Mouse (Mus musculus): ENCODE results near the gene Acer3.

DNA sequence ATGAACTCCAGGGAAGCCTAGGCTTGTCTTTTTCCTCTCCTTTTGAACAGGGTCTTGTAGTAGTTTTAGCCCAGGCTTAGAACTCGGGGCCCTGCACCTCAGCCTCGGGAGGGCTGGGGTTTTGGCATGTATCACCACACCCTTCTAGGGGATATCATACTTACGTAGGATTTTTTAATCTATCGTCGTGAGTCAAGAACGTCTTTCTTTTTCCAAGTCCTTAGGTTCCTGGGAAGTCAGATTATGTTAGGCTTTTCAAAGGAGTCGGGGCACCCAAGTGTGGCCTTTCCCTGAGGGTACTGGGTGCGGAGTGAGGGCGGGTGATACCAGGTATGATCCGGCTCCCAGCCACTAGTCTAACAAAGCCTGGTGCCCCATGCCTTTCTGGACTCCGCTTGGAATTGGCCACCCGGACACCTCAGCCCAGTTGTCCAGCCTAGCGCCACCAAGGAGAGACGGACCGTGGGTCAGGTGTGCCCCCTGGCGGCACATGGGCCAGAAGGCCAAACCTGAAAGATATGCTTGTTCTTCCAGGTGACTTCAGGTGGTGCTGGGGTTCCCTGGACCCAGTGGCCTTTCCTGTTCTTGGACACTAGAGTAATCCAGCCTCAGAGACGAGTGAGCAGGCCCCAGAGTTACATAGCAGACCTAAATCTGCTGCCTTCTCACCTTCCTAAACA is 129.3 kb downstream of the Acer3 start:
- peak; percentile 29; the same call in 1 of the 2 replicates for TF ChIP-seq CTCF (IDR thresholded peaks at IDR 0.05; ENCODE audit: control insufficient read depth, insufficient read depth, insufficient replicate concordance, low read depth, low read length)
- TF ChIP-seq POLR2A (IDR thresholded peaks at IDR 0.05; ENCODE audit: control insufficient read depth, low read depth, low read length), result no peak

All from testis, adult 2 months (tissue).